Mouse (Mus musculus) mesoderm, embryonic 11.5 days (tissue): ENCODE results near the gene Ang2.
"Not testable (repeated sequence)": the region's sequence is repeated elsewhere in the genome, so short reads cannot be mapped to it uniquely, and the experiment has no call there.

Experiments used
- DNase-seq: peaks from one replicate; pipeline ENCODE4 v3.0.0-alpha.2; 2012; ENCODE audit warnings: low read depth, low spot score

Ang2 gene

GRCm38 (mm10) chr14:51199098-51200023, at the start of gene Ang2:
Gene Ang2, minus strand, starts transcription at chr14:51199148.
- no peak for DNase-seq

GRCm38 (mm10) chr14:51247736-51248135, 48.8 kb upstream of the Ang2 start:
- DNase-seq, result no peak

GRCm38 (mm10) chr14:51240899-51241298, 42.0 kb upstream of the Ang2 start:
- peak; percentile 66 for DNase-seq

GRCm38 (mm10) chr14:51237488-51237887, 38.5 kb upstream of the Ang2 start:
- not testable (repeated sequence) for DNase-seq

- DNase-seq, result not testable (repeated sequence)
Observed at GRCm38 (mm10) chr14:51229657-51230056, 30.7 kb upstream of the Ang2 start.

GRCm38 (mm10) chr14:51220075-51220474, 21.1 kb upstream of the Ang2 start:
- DNase-seq, result not testable (repeated sequence)

- no peak for DNase-seq
Observed at GRCm38 (mm10) chr14:51203115-51203514, 4.2 kb upstream of the Ang2 start, which contains the start of gene Ear14. Gene Ear14, plus strand, starts transcription at chr14:51203391.

GRCm38 (mm10) chr14:51200466-51200865, 1.5 kb upstream of the Ang2 start:
- DNase-seq, result no peak

- no peak for DNase-seq
Observed at GRCm38 (mm10) chr14:51200054-51200453, 1.1 kb upstream of the Ang2 start.

GRCm38 (mm10) chr14:51195681-51196080, 3.3 kb downstream of the Ang2 start:
- no peak for DNase-seq

GRCm38 (mm10) chr14:51181051-51181450, 17.9 kb downstream of the Ang2 start:
- DNase-seq, result not testable (repeated sequence)

GRCm38 (mm10) chr14:51173843-51174242, 25.1 kb downstream of the Ang2 start:
- DNase-seq, result no peak

GRCm38 (mm10) chr14:51172947-51173346, 26.0 kb downstream of the Ang2 start:
- not testable (repeated sequence) for DNase-seq

GRCm38 (mm10) chr14:51172095-51172865, 26.7 kb downstream of the Ang2 start:
- not testable (repeated sequence) for DNase-seq

- DNase-seq, result no peak
Observed at GRCm38 (mm10) chr14:51166068-51166467, 32.9 kb downstream of the Ang2 start.

GRCm38 (mm10) chr14:51165435-51165834, 33.5 kb downstream of the Ang2 start:
- no peak for DNase-seq

- DNase-seq, result not testable (repeated sequence)
Observed at GRCm38 (mm10) chr14:51163323-51163722, 35.6 kb downstream of the Ang2 start.

GRCm38 (mm10) chr14:51161976-51162375, 37.0 kb downstream of the Ang2 start, which contains the start of gene Rnase2b:
Gene Rnase2b, plus strand, starts transcription at chr14:51162260.
- DNase-seq, result not testable (repeated sequence)

GRCm38 (mm10) chr14:51157072-51157471, 41.9 kb downstream of the Ang2 start:
- no peak for DNase-seq

- DNase-seq, result no peak
Observed at GRCm38 (mm10) chr14:51156736-51157068, 42.2 kb downstream of the Ang2 start.

- DNase-seq, result no peak
Observed at GRCm38 (mm10) chr14:51156056-51156735, 42.8 kb downstream of the Ang2 start.
